In the genomic region with DNA sequence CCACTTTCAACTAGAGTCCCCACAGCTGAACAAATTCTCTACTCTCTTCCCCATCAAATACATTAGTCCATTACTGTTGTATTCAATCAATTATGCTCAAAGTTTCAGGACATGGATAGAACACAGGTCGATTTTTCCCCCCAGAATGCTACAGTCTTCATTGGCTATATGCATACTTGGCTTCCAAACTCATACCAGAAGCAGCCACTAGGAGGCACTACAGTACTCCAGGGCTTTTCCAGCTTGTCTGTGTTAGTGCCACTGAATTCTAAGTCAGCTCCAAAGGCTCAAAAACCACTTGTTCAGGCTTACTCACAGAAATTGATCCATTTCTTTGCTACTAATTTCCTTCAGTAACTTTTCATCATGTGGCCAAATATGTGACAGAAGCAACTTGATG, we compare ENCODE assay signal across 10 mouse cellular contexts.
A peak's percentile ranks its signal among the peaks of the same experiment; 100 is the strongest.
DNase-seq lines count a peak whose midpoint lies in the region; TF ChIP-seq lines count a peak whose summit lies in the region.
"Had no signal": no experiment of that assay in that cellular context is flagged by ENCODE, and none has a peak within 500 bp of the region (broad histone marks: within the 10 kb centered on the region; RNA-seq: fewer than 3 reads in every experiment).

No protein-coding gene starts in this region.

- no peak overlapping the region for H3K4me3 ChIP-seq in E14TG2a.4 (replicated peaks; ENCODE audit: low read length)
- H3K4me3 ChIP-seq: erythroblast, embryonic 14.5 days; limb, embryonic 13.5 days had no signal

- H3K9me3 ChIP-seq in E14TG2a.4 (ENCODE audit: low read length): no peaks in the 10 kb centered on the region
- H3K9me3 ChIP-seq: limb, embryonic 13.5 days had no signal

- no peaks in the 10 kb centered on the region for H3K27me3 ChIP-seq in E14TG2a.4 (ENCODE audit: insufficient read depth, low read length)

- intact Hi-C loops in left cerebral cortex, postnatal 36 days (cut with DNase I): no loop called here

- no peaks in the 10 kb centered on the region for H3K36me3 ChIP-seq in E14TG2a.4 (ENCODE audit: insufficient read depth, low read length)
- H3K36me3 ChIP-seq: limb, embryonic 13.5 days had no signal

- TF ChIP-seq CTCF in E14TG2a.4 (conservative IDR thresholded peaks at IDR 0.05; ENCODE audit: low read length): peak; percentile 82

- H3K4me1 ChIP-seq in E14TG2a.4 (replicated peaks; ENCODE audit: low read depth, low read length): no peaks in the 10 kb centered on the region

- DNase-seq in cerebellum, postnatal 4 days (ENCODE audit: low spot score in 2 of 2): peak; percentile 29 to 60
- no peak for DNase-seq in cerebellum, adult 8-10 months
- DNase-seq in left cerebral cortex, adult 18-20 months (ENCODE audit: low spot score in 2 of 2): peak; percentile 20 to 53
- no peak for DNase-seq in left cerebral cortex, postnatal 36 days (ENCODE audit: low spot score in 2 of 2)
- DNase-seq in embryo, embryonic 11.5 days (ENCODE audit: low read depth, low spot score): peak; percentile 27
- peak; percentile 45 for DNase-seq in lung, postnatal 36 days
- DNase-seq in Muller cell, postnatal 12 days (ENCODE audit: inconsistent ontology term): no peak

Comparison
In these comparisons a context has a peak if more than half of its experiments do, and no peak if none do; other contexts are left out.
1. DNase-seq: peak in cerebellum, postnatal 4 days (2 of 2), left cerebral cortex, adult 18-20 months (2 of 2), embryo, embryonic 11.5 days (single experiment) and lung, postnatal 36 days (single experiment); none in cerebellum, adult 8-10 months (single experiment), left cerebral cortex, postnatal 36 days (0 of 2) and Muller cell, postnatal 12 days (single experiment).